Mouse (Mus musculus) liver, embryonic 14.5 days (tissue): ENCODE data around the gene Pet100.

ENCODE experiments used
- CTCF ChIP-seq: IDR thresholded peaks from 2 replicates; pipeline ENCODE4 v1.5.1; 2016; ENCODE audit warnings: antibody characterized with exemption, low read depth, control low read depth
- EP300 ChIP-seq: IDR thresholded peaks from 2 replicates; pipeline ENCODE4 v1.6.1; 2016; ENCODE audit warnings: antibody characterized with exemption, low read depth

- TF ChIP-seq CTCF: no peak
- no peak for TF ChIP-seq EP300
Measured at GRCm38 (mm10) chr8:3606593-3606992, 14.8 kb upstream of the Pet100 start.
